Mouse (Mus musculus) myocyte (in vitro differentiated cells): ENCODE data around the gene Gm3127. TPM values are rescaled to one million over a fixed set of nuclear protein-coding genes. Genes with fewer than 3 reads are reported as not detected.
"Not testable (repeated sequence)": the region's sequence is repeated elsewhere in the genome, so short reads cannot be mapped to it uniquely, and the experiment has no call there.

Experiments used
- H3K27me3 ChIP-seq: one replicate; pipeline ENCODE4 v1.6.1; 2011; ENCODE audit not compliant: control insufficient read depth, insufficient read depth, insufficient read length
- H3K36me3 ChIP-seq: one replicate; pipeline ENCODE4 v1.6.1; 2011; ENCODE audit not compliant: control insufficient read depth, insufficient read depth
- H3K4me2 ChIP-seq: one replicate; pipeline ENCODE4 v1.6.1; 2011; ENCODE audit warnings: low read depth, control low read depth
- H3K4me3 ChIP-seq: one replicate; pipeline ENCODE4 v1.5.1; 2011; ENCODE audit warnings: mild to moderate bottlenecking, control low read depth, moderate library complexity
- H3K79me2 ChIP-seq: one replicate; pipeline ENCODE4 v1.6.1; 2011; ENCODE audit not compliant: control insufficient read depth, insufficient read depth
- H3ac ChIP-seq: one replicate; pipeline ENCODE4 v1.6.1; 2011; ENCODE audit not compliant: control insufficient read depth, insufficient read length
- polyA plus RNA-seq: library from polyadenylated mRNA; unstranded; fragments of >200 nt; fragmentation: generic; extraction: Trizol; gene quantifications from one replicate; pipeline ENCODE4 v1.2.1, GENCODE M21; 2012; ENCODE audit warnings: missing spikeins

Gene Gm3127
- not detected for polyA plus RNA-seq

DNA sequence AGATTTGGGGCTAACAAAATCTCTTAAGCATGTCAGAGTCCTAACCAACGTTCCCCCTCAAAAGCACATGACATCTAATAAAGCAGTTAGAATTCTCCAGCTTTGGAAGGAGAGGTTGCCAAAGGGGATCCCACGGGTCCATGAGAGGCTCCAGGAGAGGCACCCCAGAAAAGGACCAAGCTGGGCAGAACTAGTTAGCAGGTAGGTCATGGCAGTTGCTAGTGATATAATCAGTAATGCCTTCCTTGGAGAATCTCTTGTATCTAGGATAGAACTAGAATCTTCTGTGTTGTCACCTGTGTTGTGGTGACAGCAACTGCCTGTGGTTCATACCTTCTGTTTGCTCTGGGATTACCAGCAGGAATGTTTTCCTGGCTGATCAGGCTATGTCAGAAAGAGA, at the start of gene Gm3127:
TSS of gene Gm3127 (plus strand) at position 301 of the 400 bp plus-strand sequence.
- H3K27me3 ChIP-seq, H3K36me3 ChIP-seq, H3ac ChIP-seq, H3K4me2 ChIP-seq, H3K4me3 ChIP-seq, H3K79me2 ChIP-seq: not testable (repeated sequence)

DNA sequence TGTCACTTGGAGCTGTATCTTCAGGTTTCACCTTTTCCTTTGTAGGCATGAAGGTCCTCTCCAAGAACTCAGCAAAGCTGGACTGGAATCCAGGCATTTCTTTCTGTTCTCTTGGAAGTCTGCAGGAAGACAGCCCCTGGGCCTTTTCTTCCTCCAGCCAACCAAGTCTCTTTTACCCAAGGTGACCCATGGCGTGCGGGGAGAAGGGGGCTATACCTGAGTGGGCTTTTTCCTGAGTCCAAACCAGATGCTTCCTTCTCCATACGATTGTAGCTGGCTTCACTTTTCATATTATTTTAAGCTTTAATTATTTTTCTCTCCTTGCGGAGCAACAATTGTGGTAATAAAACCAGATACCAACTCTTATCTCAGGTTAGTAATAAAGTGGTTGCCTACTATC, 23.2 kb upstream of the Gm3127 start:
- H3K79me2 ChIP-seq, H3K27me3 ChIP-seq, H3K4me3 ChIP-seq, H3ac ChIP-seq, H3K36me3 ChIP-seq, H3K4me2 ChIP-seq: not testable (repeated sequence)

DNA sequence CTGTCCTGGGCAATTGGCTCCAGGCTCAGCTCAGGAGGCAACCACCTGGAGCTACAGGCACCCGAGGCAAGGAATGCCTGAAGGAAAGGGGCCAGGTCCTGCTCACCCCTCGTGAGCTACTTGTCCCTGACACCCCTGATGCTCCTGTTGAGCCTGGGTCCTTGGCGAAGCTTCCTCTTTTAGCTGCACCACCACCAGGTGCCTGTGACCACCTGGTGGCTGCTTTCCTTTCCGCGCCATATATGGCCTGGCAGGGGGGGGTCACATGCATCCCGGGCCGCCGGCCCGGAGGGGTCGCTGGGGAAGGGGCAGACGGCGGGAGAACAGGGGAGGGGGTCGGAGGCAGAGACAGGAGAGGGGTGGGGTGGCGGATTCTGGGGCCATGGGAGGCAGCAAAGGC, 17.2 kb downstream of the Gm3127 start:
- H3K4me2 ChIP-seq, H3K36me3 ChIP-seq, H3K79me2 ChIP-seq, H3ac ChIP-seq, H3K27me3 ChIP-seq, H3K4me3 ChIP-seq: not testable (repeated sequence)

DNA sequence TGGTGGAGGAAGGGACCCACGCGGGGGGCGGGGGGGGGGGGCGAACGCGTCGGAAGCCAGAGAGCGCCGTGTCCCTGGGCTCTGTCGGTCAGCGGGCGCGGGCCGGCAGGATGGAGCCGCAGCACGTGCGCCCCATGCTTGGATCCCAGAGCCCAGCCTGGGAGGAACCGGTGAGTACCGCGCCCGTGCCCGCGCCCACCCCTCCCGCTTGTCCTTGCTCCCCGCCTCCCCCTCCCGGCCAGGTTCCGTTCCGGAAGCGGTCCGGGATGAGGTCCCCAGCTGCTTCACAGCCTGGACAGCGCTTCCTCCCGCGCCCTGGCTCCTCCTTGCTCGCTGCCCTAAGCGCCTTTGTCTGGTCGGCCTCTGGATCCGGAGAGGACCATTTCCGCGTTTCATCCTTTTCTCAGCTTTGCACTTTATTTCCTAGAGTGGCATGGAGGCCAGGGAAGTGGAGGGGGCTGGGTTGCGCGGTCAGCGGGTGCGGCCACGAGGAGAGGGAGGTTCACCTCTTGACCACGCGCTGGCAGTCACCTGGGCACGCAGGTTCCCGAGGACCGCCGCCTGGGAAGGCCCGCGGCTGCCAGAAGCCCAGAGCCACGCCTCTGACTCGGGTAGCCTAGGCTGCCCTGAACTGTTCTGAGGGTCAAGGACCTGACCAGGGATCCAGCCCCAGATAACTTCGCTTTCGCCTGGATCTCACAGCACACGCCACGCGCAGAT, 17.8 kb downstream of the Gm3127 start, which contains the start of gene Gm2974:
TSS of gene Gm2974 (plus strand) at position 86 of the 720 bp plus-strand sequence.
- H3K4me2 ChIP-seq, H3K4me3 ChIP-seq: not testable (repeated sequence)

DNA sequence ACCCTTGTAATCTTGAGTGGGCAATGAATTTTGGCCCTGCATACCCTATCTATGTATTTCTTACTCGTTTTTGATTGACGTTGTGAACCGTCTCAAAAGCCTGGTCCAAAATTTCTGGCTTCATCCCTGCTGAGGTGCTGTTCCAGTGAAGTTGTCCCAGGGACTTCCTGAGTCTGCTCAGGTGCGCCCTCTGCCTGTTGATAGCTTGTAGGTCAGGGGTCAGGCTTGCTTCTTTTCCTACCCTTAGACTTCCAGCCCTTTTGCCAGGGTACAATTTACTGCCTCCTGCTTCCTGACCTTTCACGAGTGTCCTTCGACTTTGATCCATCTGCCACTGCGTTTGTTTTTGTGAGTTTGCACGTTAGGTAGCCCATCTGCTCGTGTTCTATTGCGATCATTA, 18.5 kb downstream of the Gm3127 start:
- not testable (repeated sequence) for H3K4me3 ChIP-seq, H3ac ChIP-seq, H3K36me3 ChIP-seq, H3K79me2 ChIP-seq, H3K4me2 ChIP-seq, H3K27me3 ChIP-seq

More for the DNA sequence above, 17.8 kb downstream of the Gm3127 start, which contains the start of gene Gm2974:
- not testable (repeated sequence) for H3K79me2 ChIP-seq, H3K27me3 ChIP-seq, H3K36me3 ChIP-seq, H3ac ChIP-seq

Other genes starting within 250 kb of the Gm3127 start
- gene Gm3029, start 233.3 kb upstream of the Gm3127 start, polyA plus RNA-seq: not detected
- not detected for gene Gm3095, start 201.5 kb upstream of the Gm3127 start, polyA plus RNA-seq
- not detected for gene Gm3099, start 166.6 kb upstream of the Gm3127 start, polyA plus RNA-seq
- not detected for gene Gm5796, start 141.1 kb upstream of the Gm3127 start, polyA plus RNA-seq
- gene Gm3115, start 80.9 kb upstream of the Gm3127 start, polyA plus RNA-seq: not detected
- not detected for gene Gm8108, start 54.5 kb upstream of the Gm3127 start, polyA plus RNA-seq
- gene Gm2974, start 17.5 kb downstream of the Gm3127 start, polyA plus RNA-seq: not detected
- gene Gm3138, start 84.6 kb downstream of the Gm3127 start, polyA plus RNA-seq: not detected
- gene Gm3149, start 152.3 kb downstream of the Gm3127 start, polyA plus RNA-seq: not detected
- not detected for gene 2610042L04Rik, start 169.7 kb downstream of the Gm3127 start, polyA plus RNA-seq
- gene Gm3159, start 232.5 kb downstream of the Gm3127 start, polyA plus RNA-seq: not detected